Mouse (Mus musculus): ENCODE measurements around the gene Pxdn. TPM values are rescaled to one million over a fixed set of nuclear protein-coding genes. Genes with fewer than 3 reads are reported as not detected.
A peak's percentile ranks its signal among the peaks of the same experiment; 100 is the strongest.

The Pxdn gene
- total RNA-seq (2014; fragmentation: Nextera tagmentation), result not detected in 2 replicates
- total RNA-seq (2017), result 0.12 and 0.44 TPM in 2 replicates
- polyA plus RNA-seq (2012), result not detected in 2 replicates

DNA sequence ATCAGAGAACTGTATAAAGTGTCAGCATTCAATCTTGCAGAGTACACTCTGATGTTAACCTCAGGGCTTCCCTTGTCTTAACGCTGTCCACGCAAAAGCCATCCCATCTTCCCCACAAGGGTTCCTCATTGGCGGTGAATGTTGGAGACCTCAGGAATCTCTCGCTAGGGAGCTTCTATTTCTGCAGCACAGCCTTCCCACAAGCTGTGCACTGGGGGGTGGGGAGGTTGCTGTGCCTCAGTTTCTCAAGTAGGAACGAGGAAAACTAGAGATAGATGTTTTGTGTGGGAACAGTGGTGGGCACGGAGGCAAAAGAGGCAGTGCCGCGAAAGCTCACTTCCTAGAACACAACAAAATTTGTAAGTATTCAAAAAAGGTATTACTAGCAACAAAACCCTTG is at the start of gene Pxdn:
Gene Pxdn (plus strand): TSS at position 301 of the 400 bp plus-strand sequence.
- Histone ChIP-seq H3K27me3 (ENCODE audit: insufficient read depth, low read length) (no peaks in the 10 kb centered on the region), H3K4me3 (ENCODE audit: low read depth, low read length) (peak within 1 kb of the TSS; percentile 46; the same call in 1 of the 2 replicates), H3K9me3 (replicated peaks) (peaks cover 84% of the 10 kb centered on the region), H3K4me1 (ENCODE audit: insufficient read depth, low read depth, low read length) (no peaks in the 10 kb centered on the region), H3K36me3 (replicated peaks) (no peaks in the 10 kb centered on the region)
- TF ChIP-seq GATA2 (IDR thresholded peaks at IDR 0.05; ENCODE audit: borderline replicate concordance, low read depth, low read length) (no peak), TAL1 (conservative IDR thresholded peaks at IDR 0.05; ENCODE audit: low read depth, low read length) (no peak), GATA1 (IDR thresholded peaks at IDR 0.05; ENCODE audit: borderline replicate concordance, low read length) (no peak), CTCF (IDR thresholded peaks at IDR 0.05; ENCODE audit: low read depth, low read length) (no peak), POLR2AphosphoS5 (IDR thresholded peaks at IDR 0.05; ENCODE audit: insufficient replicate concordance, low read depth, low read length) (no peak)
- DNase-seq (ENCODE audit: low spot score) (no peak), ATAC-seq (ENCODE audit: extremely low read depth, insufficient number of reproducible peaks, low FRiP score, poor library complexity, severe bottlenecking) (no peak)

DNA sequence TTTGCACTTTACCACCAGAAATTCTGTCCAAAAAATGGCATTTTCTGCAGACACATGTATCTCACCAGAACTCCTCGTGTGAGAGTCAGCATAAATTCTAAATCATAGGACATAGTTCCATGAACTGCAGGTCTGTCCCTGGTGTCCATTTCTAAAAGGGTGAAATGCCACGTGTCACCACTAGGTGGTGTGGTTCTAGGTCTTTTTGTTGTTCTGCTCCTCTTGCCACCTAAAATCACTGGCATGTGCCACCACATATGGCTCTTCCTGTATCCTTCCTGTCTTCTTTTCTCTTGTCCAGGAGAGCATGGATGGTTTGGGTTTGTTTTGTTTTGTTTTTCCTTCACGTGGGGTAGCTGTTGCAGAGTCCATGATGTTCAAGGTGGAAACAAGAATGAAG is 42.7 kb upstream of the Pxdn start:
- H3K27me3 ChIP-seq (ENCODE audit: insufficient read depth, low read length), result no peaks in the 10 kb centered on the region
- H3K4me1 ChIP-seq (ENCODE audit: insufficient read depth, low read depth, low read length), result no peaks in the 10 kb centered on the region
- no peak overlapping the region for H3K4me3 ChIP-seq (ENCODE audit: low read depth, low read length)
- DNase-seq (ENCODE audit: low spot score) (no peak), ATAC-seq (ENCODE audit: extremely low read depth, insufficient number of reproducible peaks, low FRiP score, poor library complexity, severe bottlenecking) (no peak)
- TF ChIP-seq GATA2 (IDR thresholded peaks at IDR 0.05; ENCODE audit: borderline replicate concordance, low read depth, low read length) (no peak), CTCF (IDR thresholded peaks at IDR 0.05; ENCODE audit: low read depth, low read length) (peak; percentile 43; the same call in 1 of the 2 replicates), POLR2AphosphoS5 (IDR thresholded peaks at IDR 0.05; ENCODE audit: insufficient replicate concordance, low read depth, low read length) (no peak), TAL1 (conservative IDR thresholded peaks at IDR 0.05; ENCODE audit: low read depth, low read length) (no peak)
- peaks cover 59% of the 10 kb centered on the region for H3K9me3 ChIP-seq (replicated peaks)
- no peaks in the 10 kb centered on the region for H3K36me3 ChIP-seq (replicated peaks)

DNA sequence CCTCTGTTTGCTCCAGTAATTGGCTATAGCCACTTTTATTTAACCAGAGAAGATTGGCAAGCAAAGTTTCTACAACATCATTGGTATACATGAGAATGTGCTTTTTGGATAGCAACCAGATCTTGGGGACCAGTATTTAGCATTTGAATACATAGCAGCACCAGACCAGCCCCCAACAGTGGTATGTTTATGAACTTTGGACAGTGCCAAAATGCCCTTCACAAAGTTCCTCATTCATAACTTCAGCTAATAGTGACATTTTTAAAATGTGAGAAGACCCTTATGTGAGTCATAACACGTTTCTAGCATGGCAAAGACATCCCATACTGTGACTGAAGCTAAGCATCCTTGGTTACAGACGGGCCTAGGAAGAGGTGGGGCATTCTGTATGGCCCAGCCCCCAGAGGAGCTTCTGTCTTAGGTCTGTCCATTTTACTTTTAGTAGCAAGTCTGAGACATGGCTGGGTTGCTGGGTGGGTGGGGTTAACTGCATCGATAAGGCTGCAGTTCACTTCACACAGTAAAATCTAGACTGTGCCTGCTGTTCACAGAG is 39.8 kb upstream of the Pxdn start:
- H3K4me3 ChIP-seq (ENCODE audit: low read depth, low read length), result no peak overlapping the region
- no peak for ATAC-seq (ENCODE audit: extremely low read depth, insufficient number of reproducible peaks, low FRiP score, poor library complexity, severe bottlenecking)
- no peak for DNase-seq (ENCODE audit: low spot score)
- TF ChIP-seq GATA1 (IDR thresholded peaks at IDR 0.05; ENCODE audit: borderline replicate concordance, low read length), result no peak
- TF ChIP-seq GATA2 (IDR thresholded peaks at IDR 0.05; ENCODE audit: borderline replicate concordance, low read depth, low read length), result no peak
- no peak for TF ChIP-seq CTCF (IDR thresholded peaks at IDR 0.05; ENCODE audit: low read depth, low read length)
- TF ChIP-seq POLR2AphosphoS5 (IDR thresholded peaks at IDR 0.05; ENCODE audit: insufficient replicate concordance, low read depth, low read length), result no peak
- TF ChIP-seq TAL1 (conservative IDR thresholded peaks at IDR 0.05; ENCODE audit: low read depth, low read length), result no peak
- no peaks in the 10 kb centered on the region for H3K36me3 ChIP-seq (replicated peaks)
- peaks cover 71% of the 10 kb centered on the region for H3K9me3 ChIP-seq (replicated peaks)
- H3K4me1 ChIP-seq (ENCODE audit: insufficient read depth, low read depth, low read length), result no peaks in the 10 kb centered on the region
- H3K27me3 ChIP-seq (ENCODE audit: insufficient read depth, low read length), result no peaks in the 10 kb centered on the region

DNA sequence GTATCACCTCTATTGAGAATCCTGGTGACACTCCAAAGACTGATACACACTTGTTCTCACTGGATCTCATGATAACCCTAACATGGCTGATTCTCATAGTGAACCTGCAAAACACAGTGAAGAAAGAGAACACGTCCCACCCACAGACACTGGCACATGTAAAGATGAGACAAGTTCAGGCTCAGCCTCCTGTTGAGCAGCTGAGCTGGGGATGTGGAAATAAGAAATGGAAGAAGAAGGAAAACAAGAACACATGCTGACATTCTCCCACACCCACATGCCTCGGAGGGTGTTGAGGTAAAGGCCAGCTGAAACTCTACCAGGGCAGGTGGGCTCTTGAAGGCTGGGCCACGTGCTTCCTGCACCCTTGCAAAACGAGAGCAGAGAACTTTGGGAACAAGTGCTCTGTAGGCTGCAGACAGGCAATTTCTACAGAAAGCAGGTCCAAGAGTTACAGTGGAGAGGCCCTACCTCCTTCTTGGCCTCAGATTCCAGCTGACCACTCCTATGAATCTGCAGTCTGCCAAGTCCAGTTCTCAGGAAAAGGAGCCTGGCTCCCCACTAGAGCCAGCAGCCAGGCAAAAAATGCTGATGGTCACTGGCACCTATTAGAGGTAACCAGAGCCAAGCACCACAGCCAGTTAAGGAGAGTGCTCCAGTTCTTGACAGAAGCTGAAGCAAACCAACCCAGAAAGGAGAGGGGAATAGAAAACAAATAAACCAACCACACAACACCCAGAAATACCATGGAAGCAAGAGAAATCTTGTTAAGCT is 33.1 kb upstream of the Pxdn start:
- Histone ChIP-seq H3K27me3 (ENCODE audit: insufficient read depth, low read length) (no peaks in the 10 kb centered on the region), H3K4me1 (ENCODE audit: insufficient read depth, low read depth, low read length) (no peaks in the 10 kb centered on the region), H3K36me3 (replicated peaks) (no peaks in the 10 kb centered on the region), H3K9me3 (replicated peaks) (peaks cover 68% of the 10 kb centered on the region), H3K4me3 (ENCODE audit: low read depth, low read length) (no peak overlapping the region)
- DNase-seq (ENCODE audit: low spot score) (no peak), ATAC-seq (ENCODE audit: extremely low read depth, insufficient number of reproducible peaks, low FRiP score, poor library complexity, severe bottlenecking) (no peak)
- TF ChIP-seq GATA2 (IDR thresholded peaks at IDR 0.05; ENCODE audit: borderline replicate concordance, low read depth, low read length) (no peak), TAL1 (conservative IDR thresholded peaks at IDR 0.05; ENCODE audit: low read depth, low read length) (no peak), GATA1 (IDR thresholded peaks at IDR 0.05; ENCODE audit: borderline replicate concordance, low read length) (no peak), CTCF (IDR thresholded peaks at IDR 0.05; ENCODE audit: low read depth, low read length) (no peak), POLR2AphosphoS5 (IDR thresholded peaks at IDR 0.05; ENCODE audit: insufficient replicate concordance, low read depth, low read length) (no peak)

DNA sequence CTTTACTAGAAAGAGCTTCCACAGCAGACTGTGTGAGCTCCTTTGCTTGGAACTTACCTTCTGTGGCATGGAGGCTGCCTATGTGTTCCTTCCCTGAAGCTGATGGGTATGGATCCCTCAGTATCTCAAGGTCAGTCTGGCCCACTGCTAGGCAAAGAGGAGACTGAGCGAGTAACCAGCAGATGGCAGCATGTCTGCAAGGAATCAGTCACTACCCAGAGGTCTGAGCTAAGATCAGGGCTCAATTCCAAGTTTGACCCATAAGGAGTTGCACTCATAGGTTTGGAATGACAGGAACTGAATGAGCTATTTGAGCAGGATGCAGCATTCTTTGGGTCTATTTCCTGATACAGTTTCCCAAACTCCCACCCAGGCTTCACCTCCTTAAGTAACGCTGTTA is 30.4 kb upstream of the Pxdn start:
- no peak for DNase-seq (ENCODE audit: low spot score)

DNA sequence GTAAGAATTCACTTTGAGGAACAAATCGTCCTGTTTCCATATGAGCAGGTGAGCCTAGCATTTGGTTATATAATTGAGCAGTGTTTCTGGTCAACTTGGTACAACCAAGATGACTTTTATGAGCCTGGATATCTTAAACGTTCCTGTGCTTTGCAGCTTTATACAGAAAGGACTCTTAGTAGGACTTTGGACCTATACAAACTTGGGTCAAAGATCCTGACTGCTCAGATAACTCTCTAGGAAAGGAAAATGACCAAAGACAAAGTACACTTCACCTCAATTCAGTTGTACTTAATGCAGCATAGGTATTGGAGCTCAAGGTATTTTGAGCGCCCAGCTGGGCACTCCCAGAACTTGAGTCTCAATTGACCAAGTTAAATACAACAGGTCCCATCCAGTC is 21.3 kb upstream of the Pxdn start:
- Histone ChIP-seq H3K27me3 (ENCODE audit: insufficient read depth, low read length) (no peaks in the 10 kb centered on the region), H3K9me3 (replicated peaks) (peaks cover 70% of the 10 kb centered on the region), H3K4me1 (ENCODE audit: insufficient read depth, low read depth, low read length) (no peaks in the 10 kb centered on the region), H3K36me3 (replicated peaks) (no peaks in the 10 kb centered on the region), H3K4me3 (ENCODE audit: low read depth, low read length) (no peak overlapping the region)
- DNase-seq (ENCODE audit: low spot score), result no peak
- ATAC-seq (ENCODE audit: extremely low read depth, insufficient number of reproducible peaks, low FRiP score, poor library complexity, severe bottlenecking), result no peak
- TF ChIP-seq GATA2 (IDR thresholded peaks at IDR 0.05; ENCODE audit: borderline replicate concordance, low read depth, low read length) (no peak), TAL1 (conservative IDR thresholded peaks at IDR 0.05; ENCODE audit: low read depth, low read length) (no peak), GATA1 (IDR thresholded peaks at IDR 0.05; ENCODE audit: borderline replicate concordance, low read length) (no peak), CTCF (IDR thresholded peaks at IDR 0.05; ENCODE audit: low read depth, low read length) (no peak), POLR2AphosphoS5 (IDR thresholded peaks at IDR 0.05; ENCODE audit: insufficient replicate concordance, low read depth, low read length) (no peak)

More for the DNA sequence above, 30.4 kb upstream of the Pxdn start:
- Histone ChIP-seq H3K4me1 (ENCODE audit: insufficient read depth, low read depth, low read length) (no peaks in the 10 kb centered on the region), H3K4me3 (ENCODE audit: low read depth, low read length) (no peak overlapping the region), H3K36me3 (replicated peaks) (no peaks in the 10 kb centered on the region), H3K9me3 (replicated peaks) (peaks cover 65% of the 10 kb centered on the region), H3K27me3 (ENCODE audit: insufficient read depth, low read length) (no peaks in the 10 kb centered on the region)
- TF ChIP-seq GATA1 (IDR thresholded peaks at IDR 0.05; ENCODE audit: borderline replicate concordance, low read length) (no peak), TAL1 (conservative IDR thresholded peaks at IDR 0.05; ENCODE audit: low read depth, low read length) (no peak), GATA2 (IDR thresholded peaks at IDR 0.05; ENCODE audit: borderline replicate concordance, low read depth, low read length) (no peak), CTCF (IDR thresholded peaks at IDR 0.05; ENCODE audit: low read depth, low read length) (no peak), POLR2AphosphoS5 (IDR thresholded peaks at IDR 0.05; ENCODE audit: insufficient replicate concordance, low read depth, low read length) (no peak)
- no peak for ATAC-seq (ENCODE audit: extremely low read depth, insufficient number of reproducible peaks, low FRiP score, poor library complexity, severe bottlenecking)

Measured in G1E (cell line).